Mouse (Mus musculus) myocyte (in vitro differentiated cells): Measurements from ENCODE around the gene Pth1r.

Experiments
- E2F4 ChIP-seq: IDR thresholded peaks from one replicate; pipeline ENCODE4 v1.6.1; 2011; ENCODE audit warnings: mild to moderate bottlenecking, control low read depth, moderate library complexity; ENCODE audit not compliant: insufficient read depth
- MAX ChIP-seq: IDR thresholded peaks from one replicate; pipeline ENCODE4 v1.6.1; 2011; ENCODE audit warnings: low read depth, mild to moderate bottlenecking, control low read depth
- MYOD1 ChIP-seq, 3 experiments: IDR thresholded peaks; one replicate each; pipeline ENCODE4 v1.6.1; 2011; ENCODE audit warnings: control low read depth in 2 of 3, low read depth in 2 of 3, mild to moderate bottlenecking in 2 of 3, moderate library complexity in 1 of 3; ENCODE audit not compliant: insufficient read length in 2 of 3, control insufficient read depth in 1 of 3
- MYOG ChIP-seq, 3 experiments: IDR thresholded peaks; one replicate each; pipeline ENCODE4 v1.6.1; 2011; ENCODE audit warnings: control low read depth in 2 of 3, low read depth in 2 of 3, mild to moderate bottlenecking in 2 of 3; ENCODE audit not compliant: insufficient read length in 2 of 3, control insufficient read depth in 1 of 3, insufficient read depth in 1 of 3
- POLR2A ChIP-seq: IDR thresholded peaks from one replicate; pipeline ENCODE4 v1.6.1; 2011; ENCODE audit warnings: low read depth, mild to moderate bottlenecking, control low read depth, moderate library complexity; ENCODE audit not compliant: insufficient read length
- POLR2AphosphoS2 ChIP-seq: IDR thresholded peaks from one replicate; pipeline ENCODE4 v1.6.1; 2011; ENCODE audit warnings: low read depth, control low read depth; ENCODE audit not compliant: insufficient read length
- SRF ChIP-seq: IDR thresholded peaks from one replicate; pipeline ENCODE4 v1.6.1; 2011; ENCODE audit warnings: low read depth; ENCODE audit not compliant: control insufficient read depth, insufficient read length
- TCF3 ChIP-seq: IDR thresholded peaks from one replicate; pipeline ENCODE4 v1.6.1; 2011; ENCODE audit warnings: low read depth, control low read depth; ENCODE audit not compliant: insufficient read length
- USF1 ChIP-seq: IDR thresholded peaks from one replicate; pipeline ENCODE4 v1.6.1; 2011; ENCODE audit warnings: low read depth, mild to moderate bottlenecking, control low read depth, moderate library complexity

- TF ChIP-seq POLR2A = no peak
- TF ChIP-seq MAX = no peak
- no peak for TF ChIP-seq POLR2AphosphoS2
- TF ChIP-seq SRF = no peak
- no peak for TF ChIP-seq MYOG (IDR thresholded peaks at IDR 0.05; ENCODE audit: control insufficient read depth in 1 of 3, insufficient read depth in 1 of 3, insufficient read length in 2 of 3, low read depth in 2 of 3)
- no peak for TF ChIP-seq USF1
- TF ChIP-seq E2F4 = no peak
- no peak for TF ChIP-seq TCF3
- TF ChIP-seq MYOD1 (IDR thresholded peaks at IDR 0.05; ENCODE audit: control insufficient read depth in 1 of 3, insufficient read length in 2 of 3, low read depth in 2 of 3) = no peak
These were observed 7.0 kb downstream of the Pth1r start for GRCm38 (mm10) chr9:110739961-110740360.
